8 mouse cellular contexts compared by ENCODE assay signal in the genomic region with DNA sequence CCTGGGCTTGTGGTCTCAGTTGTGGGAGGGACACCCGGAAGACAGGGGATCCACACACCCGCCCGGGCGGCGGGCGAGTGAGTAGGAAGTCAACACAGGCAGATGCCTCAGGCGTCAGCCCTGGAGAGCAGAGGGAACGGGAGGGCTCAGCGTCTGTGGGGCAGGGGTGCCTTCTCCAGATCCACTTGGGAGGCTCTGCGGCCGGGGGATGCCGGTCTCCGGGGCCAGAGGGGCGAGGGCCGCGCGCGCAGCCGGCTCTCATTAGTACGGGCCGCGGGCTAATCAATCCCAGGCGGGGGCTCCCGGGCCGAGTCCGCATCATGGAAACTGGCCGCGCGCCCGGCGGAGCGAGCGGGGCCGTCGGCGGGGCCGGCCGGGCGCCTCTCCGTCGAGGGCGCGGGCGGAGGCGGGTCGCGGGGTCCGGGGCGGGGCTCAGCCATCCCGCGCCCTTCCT. TPM values are rescaled to one million over a fixed set of nuclear protein-coding genes. Genes with fewer than 3 reads are reported as not detected.
DNase-seq lines count a peak whose midpoint lies in the region; ATAC-seq and TF ChIP-seq lines count a peak whose summit lies in the region.

No protein-coding gene starts in this region.

- H3K27me3 ChIP-seq in liver, postnatal 0 days (ENCODE audit: insufficient read depth, low read length), result peaks cover 64% of the 10 kb centered on the region
- H3K27me3 ChIP-seq in stomach, embryonic 16.5 days (ENCODE audit: control insufficient read depth, insufficient read depth, low read length), result peaks cover 32% of the 10 kb centered on the region

- H3K4me3 ChIP-seq in liver, postnatal 0 days (ENCODE audit: low read depth, low read length), result peak overlapping the region; percentile 43
- H3K4me3 ChIP-seq in stomach, embryonic 16.5 days (replicated peaks; ENCODE audit: low read length), result peak overlapping the region; percentile 64

- H3K9ac ChIP-seq in liver, postnatal 0 days (replicated peaks), result peak overlapping the region; percentile 52
- peak overlapping the region; percentile 79 for H3K9ac ChIP-seq in stomach, embryonic 16.5 days (ENCODE audit: low read length)

- H3K4me1 ChIP-seq in liver, postnatal 0 days (ENCODE audit: insufficient read depth), result peaks cover 34% of the 10 kb centered on the region
- H3K4me1 ChIP-seq in stomach, embryonic 16.5 days (ENCODE audit: control insufficient read depth, insufficient read depth, low read length), result peaks cover 28% of the 10 kb centered on the region

- WGBS in liver, postnatal 0 days (ENCODE audit: insufficient replicate concordance), result 3% methylated on average over 25 of the region's 51 CpGs
- 7% methylated on average over 39 of the region's 51 CpGs for WGBS in stomach, embryonic 16.5 days

- no peaks in the 10 kb centered on the region for H3K9me3 ChIP-seq in liver, postnatal 0 days (ENCODE audit: low read length)
- no peaks in the 10 kb centered on the region for H3K9me3 ChIP-seq in stomach, embryonic 16.5 days (replicated peaks; ENCODE audit: control insufficient read depth, low read length)

- peak overlapping the region; percentile 69 for H3K27ac ChIP-seq in liver, postnatal 0 days (ENCODE audit: low read depth)
- H3K27ac ChIP-seq in stomach, embryonic 16.5 days (ENCODE audit: low read length), result peak overlapping the region; percentile 18; the same call in 1 of the 2 replicates

- ATAC-seq in liver, postnatal 0 days, result peak; percentile 1; the same call in 1 of the 2 replicates
- ATAC-seq in stomach, embryonic 16.5 days (ENCODE audit: insufficient read depth, low FRiP score), result peak; percentile 16; the same call in 1 of the 2 replicates

- no peak for TF ChIP-seq CTCF in liver, postnatal 0 days (IDR thresholded peaks at IDR 0.05; ENCODE audit: low read depth)

- H3K4me2 ChIP-seq in liver, postnatal 0 days (ENCODE audit: low read depth, low read length), result peak overlapping the region; percentile 79
- peak overlapping the region; percentile 90 for H3K4me2 ChIP-seq in stomach, embryonic 16.5 days (ENCODE audit: low read depth, low read length)

- TF ChIP-seq EP300 in liver, postnatal 0 days (IDR thresholded peaks at IDR 0.05; ENCODE audit: low read depth), result no peak

- peak; percentile 39 for DNase-seq in thymus, postnatal 4 days
- no peak for DNase-seq in thymus, postnatal 36 days
- peak; percentile 53 for DNase-seq in forelimb bud, embryonic 11.5 days (ENCODE audit: low read depth, low spot score)
- DNase-seq in induced T-regulatory cell, adult 2 months (ENCODE audit: low read depth), result peak; percentile 56
- DNase-seq in liver, postnatal 0 days, result peak; percentile 71
- DNase-seq in frontal cortex, adult 2 months (ENCODE audit: extremely low spot score in 1 of 2, low spot score in 1 of 2), result no peak
- DNase-seq in left cerebral cortex, adult 9 months (ENCODE audit: low spot score in 2 of 2), result no peak

- H3K36me3 ChIP-seq in liver, postnatal 0 days (replicated peaks; ENCODE audit: insufficient read depth, low read length), result peaks cover 24% of the 10 kb centered on the region
- H3K36me3 ChIP-seq in stomach, embryonic 16.5 days (ENCODE audit: control insufficient read depth, insufficient read depth, low read length), result no peaks in the 10 kb centered on the region

RNA-seq across cellular contexts. Expression of gene Tmem200b, which starts 1.4 kb away (rescaled TPM):
- polyA plus RNA-seq in liver, postnatal 0 days (2015; fragmentation: Nextera tagmentation; extraction: Ambion mirVana), result 0.18 and 0.31 TPM in 2 replicates
- 0.22 and 0.41 TPM in 2 replicates for polyA plus RNA-seq in stomach, embryonic 16.5 days (2015; fragmentation: Nextera tagmentation; extraction: Ambion mirVana)
- 3.4 and 5.2 TPM in 2 replicates for polyA plus RNA-seq in frontal cortex, adult 2 months (2012; rRNA removed)

RNA-seq across cellular contexts. Expression of gene Srsf4, which starts 46.8 kb away (rescaled TPM):
- 35.0 and 37.5 TPM in 2 replicates for polyA plus RNA-seq in liver, postnatal 0 days (2015; fragmentation: Nextera tagmentation; extraction: Ambion mirVana)
- 74.4 and 81.2 TPM in 2 replicates for polyA plus RNA-seq in stomach, embryonic 16.5 days (2015; fragmentation: Nextera tagmentation; extraction: Ambion mirVana)
- polyA plus RNA-seq in frontal cortex, adult 2 months (2012; rRNA removed), result 86.3 and 89.5 TPM in 2 replicates

Comparison
In these comparisons a context has a peak if more than half of its experiments do, and no peak if none do; other contexts are left out.
1. DNase-seq: peak in thymus, postnatal 4 days (single experiment), forelimb bud, embryonic 11.5 days (single experiment), induced T-regulatory cell, adult 2 months (single experiment) and liver, postnatal 0 days (single experiment); none in thymus, postnatal 36 days (0 of 2), frontal cortex, adult 2 months (0 of 2) and left cerebral cortex, adult 9 months (0 of 2).